Mouse (Mus musculus) liver, adult 2 months (tissue): ENCODE results near the gene Scnm1.
"Not testable (repeated sequence)": the region's sequence is repeated elsewhere in the genome, so short reads cannot be mapped to it uniquely, and the experiment has no call there.

ENCODE experiments used
- CTCF ChIP-seq: fragments of 200-500 bp; IDR thresholded peaks from 2 replicates; pipeline ENCODE4 v1.5.1; 2011; ENCODE audit warnings: low read depth, low read length, control low read depth
- POLR2A ChIP-seq: fragments of 200-500 bp; IDR thresholded peaks from 2 replicates; pipeline ENCODE4 v1.6.1; 2011; ENCODE audit warnings: low read length, control low read depth; ENCODE audit not compliant: insufficient read depth; ENCODE audit errors: extremely low read depth

- not testable (repeated sequence) for TF ChIP-seq POLR2A, CTCF
Measured at GRCm38 (mm10) chr3:95134133-95134532, 322 bp upstream of the Scnm1 start.
